Mouse (Mus musculus): ENCODE results near the gene Plch2.
A peak's percentile ranks its signal among the peaks of the same experiment; 100 is the strongest.

Plch2 gene

GRCm38 (mm10) chr4:155020813-155021212, 35.8 kb downstream of the Plch2 start:
- no peak for DNase-seq (ENCODE audit: low read depth, low spot score)

- no peak for DNase-seq (ENCODE audit: low read depth, low spot score)
These were observed 36.4 kb downstream of the Plch2 start for GRCm38 (mm10) chr4:155020141-155020540.

- DNase-seq (ENCODE audit: low read depth, low spot score), result peak; percentile 47
These were observed 37.2 kb downstream of the Plch2 start for GRCm38 (mm10) chr4:155019336-155019847.

DNA sequence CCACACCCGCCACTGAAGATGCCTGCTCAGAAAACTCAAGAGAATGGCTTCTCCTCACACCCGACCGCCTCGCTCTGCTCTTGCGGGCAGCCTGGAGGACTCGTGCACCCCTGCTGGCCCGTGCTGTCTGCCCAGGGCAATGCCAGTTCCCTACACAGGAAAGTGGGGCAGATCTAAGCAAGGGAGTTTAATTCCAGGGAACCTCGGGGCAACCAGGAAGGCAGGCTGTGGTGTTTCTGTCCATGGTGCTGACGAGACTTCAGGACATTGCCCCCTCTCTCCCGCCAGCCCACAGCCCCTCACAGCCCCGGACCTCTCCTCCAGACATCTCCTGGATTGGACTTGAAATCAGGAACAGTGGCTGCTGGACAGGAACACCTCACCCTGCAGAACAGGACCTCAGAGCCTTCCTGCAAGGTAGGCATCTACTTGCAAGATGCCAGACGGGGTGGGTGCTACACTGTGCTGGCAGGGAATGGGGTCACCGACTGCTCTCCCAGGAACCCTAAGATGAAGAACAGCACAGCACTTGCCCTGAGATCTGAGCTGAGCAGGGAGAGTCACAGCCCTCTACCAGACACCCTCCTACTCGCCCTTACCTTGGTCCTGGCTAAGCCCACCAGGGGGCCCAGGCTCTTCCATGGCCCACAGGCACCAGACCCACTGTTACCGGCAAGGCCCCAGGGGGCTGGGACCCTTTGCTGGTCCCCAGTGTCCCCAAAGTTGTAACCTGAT, 37.8 kb downstream of the Plch2 start:
- DNase-seq (ENCODE audit: low read depth, low spot score), result peak; percentile 67

GRCm38 (mm10) chr4:155018066-155018465, 38.5 kb downstream of the Plch2 start:
- no peak for DNase-seq (ENCODE audit: low read depth, low spot score)

DNA sequence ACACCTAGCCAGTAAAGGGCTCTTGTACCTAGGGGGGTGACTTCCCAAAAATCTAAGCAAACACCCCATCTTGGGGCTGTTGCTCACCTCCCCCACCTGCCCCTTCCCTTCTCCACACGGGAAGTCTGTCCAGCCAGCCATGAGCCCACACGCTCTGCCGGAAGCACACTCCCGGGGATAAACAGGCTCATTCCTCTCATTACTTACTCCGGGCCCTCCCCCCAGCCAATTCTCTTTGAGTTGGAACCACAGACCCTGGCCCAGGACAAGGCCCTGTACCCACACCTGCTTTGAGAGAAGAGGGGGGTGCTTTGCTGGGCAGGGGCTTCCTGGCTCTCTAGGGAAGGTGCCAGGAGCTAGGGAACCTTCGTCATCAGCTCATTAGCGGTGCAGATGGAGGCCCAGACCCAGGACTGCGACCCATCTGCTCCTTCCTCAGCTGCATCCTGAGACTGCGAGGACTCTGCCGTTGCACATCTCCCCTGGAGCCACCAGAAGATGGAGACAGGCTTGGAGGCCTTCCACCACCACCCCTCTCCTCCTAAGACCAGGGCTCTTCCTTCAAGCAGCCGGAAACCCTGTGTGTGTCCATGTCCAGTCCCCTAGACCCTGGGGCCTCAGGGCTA, 39.2 kb downstream of the Plch2 start:
- no peak for DNase-seq (ENCODE audit: low read depth, low spot score)

- DNase-seq (ENCODE audit: low read depth, low spot score), result no peak
These were observed 39.8 kb downstream of the Plch2 start for GRCm38 (mm10) chr4:155016807-155017206.

GRCm38 (mm10) chr4:155015550-155015949, 41.0 kb downstream of the Plch2 start:
- DNase-seq (ENCODE audit: low read depth, low spot score), result no peak

GRCm38 (mm10) chr4:155014791-155015190, 41.8 kb downstream of the Plch2 start:
- DNase-seq (ENCODE audit: low read depth, low spot score), result no peak

GRCm38 (mm10) chr4:155014244-155014643, 42.3 kb downstream of the Plch2 start:
- no peak for DNase-seq (ENCODE audit: low read depth, low spot score)

DNA sequence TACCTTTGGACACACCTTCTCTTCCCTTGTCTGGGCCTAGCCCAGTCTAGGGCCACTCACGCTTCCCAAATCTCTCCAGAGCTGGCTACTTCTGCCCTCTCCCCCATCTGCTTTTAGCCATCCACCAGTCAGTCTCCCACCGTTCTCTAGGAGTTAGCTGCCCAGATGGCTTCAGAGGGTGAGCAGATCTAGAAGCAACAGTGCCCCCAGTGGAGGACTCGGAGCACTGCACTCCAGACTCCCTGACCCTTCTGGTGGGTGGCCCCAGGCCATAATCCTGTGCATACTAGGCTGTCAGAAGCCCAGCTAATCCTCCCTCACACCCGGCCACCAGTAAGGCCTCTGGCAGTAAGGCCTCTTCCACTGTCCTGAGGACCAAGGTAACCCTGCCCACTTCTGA, 43.8 kb downstream of the Plch2 start:
- DNase-seq (ENCODE audit: low read depth, low spot score), result peak; percentile 59

DNA sequence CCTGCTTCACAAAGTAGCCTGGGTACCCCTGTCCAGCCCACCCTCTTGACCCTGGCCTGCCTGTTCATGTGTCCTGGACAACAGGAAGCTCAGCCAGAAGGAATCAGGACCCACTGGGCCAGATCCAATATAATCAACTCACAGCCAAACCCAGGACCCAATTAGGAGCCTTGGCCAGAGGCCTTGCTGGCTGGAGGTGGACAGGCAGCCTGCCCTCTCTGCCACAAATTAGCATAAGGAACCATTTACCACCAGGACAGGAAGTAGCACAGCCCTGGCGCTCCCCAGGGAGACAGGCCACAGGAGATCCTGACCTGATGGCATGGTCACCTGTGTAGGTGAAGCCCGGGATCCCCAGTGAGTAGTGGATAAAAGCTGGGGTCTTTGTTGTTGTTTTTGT, 44.5 kb downstream of the Plch2 start:
- no peak for DNase-seq (ENCODE audit: low read depth, low spot score)

GRCm38 (mm10) chr4:155011312-155012025, 45.1 kb downstream of the Plch2 start:
- DNase-seq (ENCODE audit: low read depth, low spot score), result no peak

DNA sequence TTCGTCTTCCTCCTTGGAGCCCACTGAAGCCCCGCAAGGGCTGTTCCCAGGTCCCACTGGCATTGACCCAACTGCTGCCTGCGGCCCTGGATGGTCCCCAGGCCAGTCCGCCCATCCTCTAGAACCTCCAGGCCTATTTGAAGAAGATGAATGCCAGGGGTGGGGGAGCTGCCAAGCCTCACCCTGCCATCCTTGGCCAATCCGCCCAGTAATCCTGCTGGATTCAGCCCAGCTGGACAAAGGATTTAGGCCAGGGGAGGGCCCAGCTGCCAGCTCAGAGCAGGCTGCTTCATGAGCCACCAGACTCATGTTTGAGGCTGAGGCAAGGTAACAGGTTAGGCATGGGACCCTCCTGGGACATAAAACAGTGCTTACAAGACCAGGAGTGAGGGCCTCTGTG, 45.7 kb downstream of the Plch2 start:
- DNase-seq (ENCODE audit: low read depth, low spot score), result no peak

- DNase-seq (ENCODE audit: low read depth, low spot score), result no peak
These were observed 47.4 kb downstream of the Plch2 start for GRCm38 (mm10) chr4:155009216-155009615.

GRCm38 (mm10) chr4:155008075-155008474, 48.5 kb downstream of the Plch2 start:
- DNase-seq (ENCODE audit: low read depth, low spot score), result no peak

DNA sequence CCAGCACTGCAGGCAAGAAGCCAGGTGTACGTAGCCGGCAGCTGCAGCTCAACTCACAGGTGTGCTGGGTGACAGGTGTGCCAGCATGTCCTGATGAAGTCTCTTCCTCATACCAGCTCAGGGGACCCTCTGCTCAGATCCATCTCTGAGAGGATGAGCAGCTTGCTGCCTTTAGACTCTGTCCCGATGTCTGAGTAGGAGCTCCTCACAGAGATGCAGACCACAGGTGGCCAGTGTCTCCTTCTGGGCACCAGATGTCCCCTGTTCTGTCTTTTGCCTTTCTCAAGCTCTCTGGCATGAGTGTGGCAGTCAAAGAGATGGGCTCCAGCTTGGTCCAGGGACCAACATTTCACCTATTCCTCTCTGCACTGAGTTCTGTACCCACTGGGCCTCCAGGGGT, 48.9 kb downstream of the Plch2 start:
- DNase-seq (ENCODE audit: low read depth, low spot score), result no peak

- DNase-seq (ENCODE audit: low read depth, low spot score), result no peak
These were observed 50.3 kb downstream of the Plch2 start for GRCm38 (mm10) chr4:155006296-155006695.

DNA sequence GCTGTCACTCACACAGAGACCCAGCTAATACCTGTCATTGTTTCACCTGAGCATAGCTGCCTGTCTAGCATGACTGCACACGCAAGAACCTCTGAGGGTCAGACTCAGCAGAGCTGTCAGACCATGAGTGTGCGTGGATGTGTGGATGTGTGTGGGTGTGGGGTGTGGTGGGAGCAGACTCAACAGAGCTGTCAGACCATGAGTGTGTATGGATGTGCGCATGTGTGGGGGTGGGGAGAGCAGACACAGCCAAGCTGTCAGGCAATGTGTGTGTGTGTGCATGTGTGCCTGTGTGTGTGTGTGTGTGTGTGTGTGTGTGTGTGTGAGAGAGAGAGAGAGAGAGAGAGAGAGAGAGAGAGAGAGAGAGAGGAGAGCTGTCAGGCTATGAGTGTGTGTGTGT, 51.3 kb downstream of the Plch2 start:
- no peak for DNase-seq (ENCODE audit: low read depth, low spot score)

- DNase-seq (ENCODE audit: low read depth, low spot score), result no peak
These were observed 57.2 kb downstream of the Plch2 start for GRCm38 (mm10) chr4:154999379-154999778.

- DNase-seq (ENCODE audit: low read depth, low spot score), result no peak
These were observed 59.9 kb downstream of the Plch2 start for GRCm38 (mm10) chr4:154996572-154997154.

GRCm38 (mm10) chr4:154994876-154995275, 61.7 kb downstream of the Plch2 start:
- no peak for DNase-seq (ENCODE audit: low read depth, low spot score)
